Mouse (Mus musculus) gastrocnemius, postnatal 36 days (tissue): ENCODE measurements around the gene Ell. TPM values are rescaled to one million over a fixed set of nuclear protein-coding genes. Genes with fewer than 3 reads are reported as not detected.
A peak's percentile ranks its signal among the peaks of the same experiment; 100 is the strongest.

Experiments
- DNase-seq, 2 experiments: peaks; one replicate each; pipeline ENCODE4 v3.0.0; 2022
- intact Hi-C: fragments of 180-260 bp; cut with DNase I; formaldehyde crosslinking; loops from one replicate; pipeline ENCODE4 v1.15.1; 2025
- long read RNA-seq, 2 experiments: library from polyadenylated mRNA; stranded (forward); transcript quantifications; one replicate each; pipeline ENCODE4 v2.0.0; 2021
- total RNA-seq, 2 experiments: library from RNA; stranded (reverse); gene quantifications; 2 replicates each; pipeline ENCODE4 v1.2.3; 2021

The Ell gene
- total RNA-seq: 10 to 100 TPM in 1 of 2 experiments, 1 to 10 TPM in 1; 9.6 to 10.5 TPM
- long read RNA-seq, experiment 1, partial matches to known transcripts: 0 of 4 reads
- long read RNA-seq, experiment 1, other reads (novel, unspliced or antisense): 1 of 4 reads
- long read RNA-seq, experiment 2, transcript Ell-201 (12 exons, 3,072 nt): major isoform, 8 of 12 reads
- long read RNA-seq, experiment 2, partial matches to known transcripts: 1 of 12 reads
- long read RNA-seq, experiment 2, other reads (novel, unspliced or antisense): 3 of 12 reads

DNA sequence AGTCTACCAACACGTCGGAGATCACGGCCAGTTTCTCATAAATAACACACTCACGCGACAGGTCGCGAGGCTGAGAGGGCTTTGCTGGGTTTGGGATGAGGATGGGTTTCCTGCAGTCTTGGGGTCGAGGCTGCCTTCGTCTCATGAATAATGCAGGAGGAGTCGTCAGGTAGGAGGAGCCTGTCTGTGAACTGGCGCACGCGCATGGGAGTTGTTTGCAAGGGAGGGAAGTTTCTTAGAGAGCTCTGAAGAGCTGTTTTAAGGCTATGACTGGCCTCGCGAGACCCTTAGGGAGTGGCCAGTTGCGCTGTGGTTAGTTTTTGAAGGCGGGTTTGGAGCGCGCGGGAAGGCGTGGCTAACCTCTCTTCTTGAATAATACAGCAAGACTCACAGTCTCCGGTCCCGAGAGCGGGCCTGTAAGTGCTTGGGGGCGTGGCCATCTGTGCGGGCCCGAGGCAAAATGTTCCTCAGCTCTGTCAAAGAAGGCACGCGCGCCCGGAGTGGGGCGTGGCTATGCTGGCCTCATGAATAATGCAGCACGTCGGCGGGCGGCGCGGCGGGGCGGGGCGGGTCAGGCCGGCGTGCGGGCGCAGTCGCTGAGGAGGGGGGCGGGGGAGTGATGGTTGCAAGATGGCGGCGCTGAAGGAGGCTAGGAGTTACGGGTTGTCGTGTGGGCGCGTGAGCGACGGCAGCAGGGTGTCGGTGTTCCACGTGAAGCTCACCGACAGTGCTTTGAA is at the start of gene Ell:
TSS of gene Ell (plus strand) at position 381 of the 737 bp plus-strand sequence.
- intact Hi-C loops: no loop called here
- DNase-seq: peak; percentile 99 to 100

DNA sequence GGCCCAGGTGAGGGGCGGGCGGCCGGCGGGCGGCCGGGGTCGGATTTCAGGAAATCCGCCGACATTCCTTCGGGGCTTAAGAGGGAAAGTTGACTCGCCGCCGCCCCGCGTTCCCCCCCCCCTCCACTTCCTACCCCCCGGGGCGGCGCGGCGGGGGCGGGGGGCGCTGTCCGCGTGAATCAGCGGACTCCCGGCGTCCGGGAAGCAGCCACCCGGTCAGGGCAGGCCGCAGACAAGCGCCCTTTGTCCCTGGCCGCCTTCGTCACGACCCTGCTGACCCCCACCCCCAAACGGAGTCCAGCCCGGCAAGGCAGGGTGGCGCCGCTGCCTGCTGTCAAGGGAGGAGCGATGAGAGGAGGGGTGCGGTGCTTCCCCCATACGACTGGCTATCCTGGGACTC is 49.7 kb upstream of the Ell start:
- intact Hi-C loops: no loop called here
- no peak for DNase-seq

DNA sequence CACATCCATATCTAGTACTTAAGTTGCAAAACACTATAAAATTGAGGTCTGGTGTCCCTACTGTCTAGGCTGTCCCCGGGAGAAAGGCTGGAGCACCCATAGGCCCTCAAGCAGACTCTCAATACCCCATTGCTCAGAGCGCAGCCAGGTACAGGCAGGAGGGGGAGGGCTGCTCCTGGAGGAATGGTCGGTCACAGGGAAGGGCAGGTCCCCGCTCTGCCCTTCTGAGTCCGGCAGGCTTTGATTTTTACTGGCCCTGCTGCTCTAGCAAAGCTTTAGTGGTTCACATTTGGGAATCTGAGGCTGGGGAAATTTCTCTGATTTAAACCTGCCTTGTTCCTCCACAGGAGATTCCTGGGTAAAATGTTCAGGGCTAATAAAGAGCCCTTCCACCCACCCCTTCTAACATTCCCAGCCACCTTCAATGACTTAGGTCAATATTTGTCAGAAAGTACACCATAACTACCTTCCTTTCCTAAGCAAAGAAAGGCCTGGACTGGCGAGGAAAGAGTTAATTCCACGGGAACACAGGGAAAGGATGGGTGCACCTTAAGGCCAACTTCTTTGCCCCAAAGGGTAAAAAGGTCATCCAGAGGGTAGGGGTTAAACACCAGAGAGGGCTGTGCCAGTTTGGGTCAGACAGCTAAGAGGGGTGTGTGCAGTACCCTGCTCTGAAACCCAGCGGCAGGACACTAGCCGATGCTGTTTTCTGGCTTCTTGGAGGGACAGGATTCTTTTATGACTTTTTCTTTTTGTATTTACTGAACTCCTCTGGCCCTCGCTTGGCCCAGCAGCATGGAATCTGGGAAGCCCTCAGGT is 49.0 kb upstream of the Ell start:
- intact Hi-C loops: no loop called here

DNA sequence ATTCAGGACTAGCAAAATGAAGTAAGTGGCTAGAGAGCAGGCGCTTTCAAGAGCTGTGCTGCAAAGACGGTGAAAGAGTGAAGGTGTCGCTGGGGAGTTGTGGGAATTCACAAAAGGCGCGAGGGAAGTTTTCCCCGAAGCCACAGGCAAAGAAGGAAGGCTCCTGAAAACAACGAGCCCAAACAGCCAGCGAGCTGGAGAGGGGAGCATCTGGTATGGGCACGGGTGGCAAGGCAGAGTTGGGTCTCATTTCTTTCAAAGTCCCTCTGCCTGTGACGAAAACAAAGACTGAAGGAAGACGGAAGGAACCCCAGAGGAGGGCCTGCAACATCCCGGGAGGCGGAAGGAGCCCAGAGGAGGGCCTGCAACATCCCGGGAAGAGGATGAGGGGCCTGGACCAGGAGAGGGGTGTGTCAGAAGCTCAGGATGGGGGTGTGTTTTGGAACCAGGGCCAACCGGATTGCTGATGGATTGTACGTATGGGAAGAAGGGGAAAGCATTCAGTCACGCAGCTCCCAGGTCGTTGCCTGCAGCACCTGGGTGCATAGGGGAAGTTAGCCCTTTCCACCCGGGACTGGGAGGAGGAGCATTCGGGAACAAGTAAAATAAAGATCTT is 48.3 kb upstream of the Ell start:
- DNase-seq: no peak
- intact Hi-C loops: no loop called here

More for the DNA sequence above, 49.0 kb upstream of the Ell start:
- DNase-seq: no peak

DNA sequence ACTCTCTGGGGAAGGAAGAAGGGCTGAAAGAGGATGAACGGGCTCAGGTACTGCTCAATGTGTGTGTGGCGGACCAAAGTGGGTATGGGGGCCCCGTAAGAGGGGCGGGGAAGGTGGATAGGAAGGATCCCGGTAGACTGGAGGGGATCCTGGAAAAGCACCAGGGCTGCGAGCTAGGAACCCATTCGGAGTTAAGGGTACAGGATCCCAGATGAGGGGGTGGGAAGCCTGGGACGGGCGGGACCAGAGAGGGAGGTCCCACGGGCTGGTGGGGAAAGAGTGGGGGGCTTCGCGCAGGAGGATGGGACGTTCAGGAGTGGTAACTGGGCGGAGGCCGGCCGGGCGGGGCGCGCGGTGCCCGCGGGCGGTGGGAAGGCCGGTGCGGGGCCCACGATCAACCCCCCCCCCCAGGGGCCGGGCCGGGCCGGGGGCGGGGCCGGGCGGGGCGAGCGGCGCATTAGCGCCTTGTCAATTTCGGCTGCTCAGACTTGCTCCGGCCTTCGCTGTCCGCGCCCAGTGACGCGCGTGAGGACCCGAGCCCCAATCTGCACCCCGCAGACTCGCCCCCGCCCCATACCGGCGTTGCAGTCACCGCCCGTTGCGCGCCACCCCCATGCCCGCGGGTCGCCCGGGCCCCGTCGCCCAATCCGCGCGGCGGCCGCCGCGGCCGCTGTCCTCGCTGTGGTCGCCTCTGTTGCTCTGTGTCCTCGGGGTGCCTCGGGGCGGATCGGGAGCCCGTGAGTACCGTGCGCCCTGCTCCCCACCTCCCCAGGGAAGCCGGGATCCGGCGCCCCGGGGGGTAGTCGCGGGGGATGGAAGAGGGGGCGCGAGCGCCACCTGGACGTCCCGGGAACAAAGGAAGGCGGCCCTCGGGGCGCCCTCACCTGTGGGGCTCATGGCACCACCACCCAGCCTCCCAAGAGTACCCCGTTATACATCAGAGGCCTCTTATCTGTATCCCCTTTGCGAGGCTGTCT is 46.3 kb upstream of the Ell start, which contains the start of gene Crlf1:
TSS of gene Crlf1 (plus strand) at position 495 of the 977 bp plus-strand sequence.
- intact Hi-C loops: no loop called here
- DNase-seq: no peak

DNA sequence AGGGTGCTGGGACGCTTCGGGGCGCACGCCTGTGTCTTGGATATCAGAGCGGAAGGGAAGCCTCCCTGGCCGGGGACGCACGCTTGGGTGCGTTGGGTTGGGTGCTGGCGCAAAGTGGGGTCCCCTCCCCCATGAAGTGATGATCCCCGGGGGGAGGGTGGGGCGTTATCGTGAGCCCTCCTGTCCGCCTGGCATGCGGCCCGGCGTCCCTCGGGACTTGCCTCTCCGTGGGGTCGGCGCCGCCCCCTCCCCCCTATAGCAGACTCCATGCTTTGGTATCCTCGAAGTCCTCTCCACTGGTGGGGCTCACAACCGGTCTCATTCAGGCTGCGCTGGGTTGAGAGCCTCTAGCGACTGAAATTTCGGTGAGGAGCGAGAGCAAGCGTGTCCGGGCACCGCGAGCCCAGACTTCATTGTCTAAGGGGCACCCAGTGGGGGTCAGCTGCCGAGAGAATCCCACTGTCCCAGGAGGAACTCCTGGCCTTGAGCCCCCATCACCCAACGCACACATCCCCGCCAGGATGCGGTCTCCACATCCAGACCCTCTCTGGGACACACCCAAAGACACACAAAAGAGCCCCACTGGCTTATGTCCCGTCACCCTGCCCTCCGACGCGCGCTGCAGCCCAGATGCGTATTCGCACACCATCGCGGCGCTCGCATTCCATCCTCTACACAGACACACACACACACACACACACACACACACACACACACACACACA is 45.4 kb upstream of the Ell start:
- intact Hi-C loops: no loop called here
- DNase-seq: no peak

DNA sequence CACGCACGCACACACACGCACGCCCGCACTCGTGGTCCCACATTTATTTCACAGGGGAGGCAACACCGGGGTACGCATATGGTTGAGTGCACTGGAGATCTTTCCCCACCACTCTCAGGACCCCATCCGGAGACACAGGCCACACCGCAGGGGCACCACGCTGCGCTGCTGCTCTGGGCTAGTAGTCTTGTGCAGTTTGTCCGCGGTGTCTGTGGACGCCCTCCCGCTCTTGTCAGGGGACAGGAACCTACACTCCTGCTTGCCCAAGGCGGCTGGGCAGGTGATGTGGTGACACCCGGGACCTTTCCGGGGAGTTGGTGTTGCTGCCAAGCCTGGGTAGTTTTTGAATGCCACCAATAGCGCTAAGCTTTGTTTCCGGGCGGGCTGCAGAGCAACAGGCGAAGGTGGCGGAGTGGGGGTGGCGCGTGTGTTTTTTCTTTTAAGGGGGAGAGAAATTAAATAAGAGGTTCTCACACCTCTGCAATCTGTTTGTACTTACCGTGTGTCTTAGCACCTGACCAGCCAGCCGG is 44.8 kb upstream of the Ell start:
- no peak for DNase-seq
- intact Hi-C loops: no loop called here

DNA sequence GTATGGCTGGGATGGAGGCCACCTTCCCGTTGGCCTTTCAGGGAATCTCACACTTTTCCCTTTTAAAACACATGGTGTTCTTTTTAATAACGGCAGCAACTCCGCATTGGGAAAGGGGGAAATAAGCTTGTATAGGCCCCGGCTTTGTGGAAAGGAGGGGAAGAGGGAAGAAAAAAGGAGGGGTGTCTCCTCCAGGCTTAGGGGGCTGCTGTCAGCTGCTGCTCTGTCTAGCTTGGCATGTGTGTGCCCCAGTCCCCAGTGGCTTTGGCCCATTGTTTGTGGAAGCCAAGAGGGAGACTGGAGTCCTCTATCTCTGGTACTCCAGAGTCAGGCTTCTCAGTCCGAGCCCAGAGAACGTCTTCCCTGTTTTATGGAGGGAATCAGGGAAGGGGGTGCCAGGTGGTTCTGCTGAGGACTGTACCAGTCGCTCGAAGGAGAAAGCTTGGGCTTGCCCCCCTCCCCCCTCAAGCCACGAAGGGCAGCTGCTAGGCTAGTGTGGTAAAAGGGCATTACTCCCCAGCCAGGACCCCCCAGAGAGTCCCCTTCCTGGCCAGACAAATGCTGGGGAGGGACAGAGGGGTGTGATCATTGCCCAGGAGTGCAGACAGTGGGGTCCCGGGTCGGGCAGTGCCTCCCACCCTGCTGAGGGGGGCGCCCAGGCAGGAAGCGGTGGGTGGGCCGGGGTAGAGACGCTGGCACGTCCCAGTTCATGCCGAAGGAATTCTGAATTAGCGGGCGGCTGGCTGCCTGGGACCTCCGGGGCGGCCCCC is 44.1 kb upstream of the Ell start:
- DNase-seq: no peak
- intact Hi-C loops: no loop called here

DNA sequence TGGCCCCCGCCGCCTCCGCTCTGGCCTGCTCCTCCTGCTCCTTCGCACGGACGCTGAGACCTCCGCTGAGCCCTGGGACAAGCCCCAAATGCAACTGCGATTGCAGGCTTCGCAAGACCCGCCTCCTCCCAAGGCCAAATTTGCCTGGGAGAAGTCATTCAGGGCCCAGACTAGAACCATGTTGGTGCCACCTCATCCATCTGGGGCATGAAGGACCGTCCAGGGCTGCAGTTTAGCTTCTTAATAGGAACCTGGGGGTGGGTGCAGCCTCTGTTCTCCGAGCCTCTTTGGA is 43.5 kb upstream of the Ell start:
- intact Hi-C loops: no loop called here
- no peak for DNase-seq

DNA sequence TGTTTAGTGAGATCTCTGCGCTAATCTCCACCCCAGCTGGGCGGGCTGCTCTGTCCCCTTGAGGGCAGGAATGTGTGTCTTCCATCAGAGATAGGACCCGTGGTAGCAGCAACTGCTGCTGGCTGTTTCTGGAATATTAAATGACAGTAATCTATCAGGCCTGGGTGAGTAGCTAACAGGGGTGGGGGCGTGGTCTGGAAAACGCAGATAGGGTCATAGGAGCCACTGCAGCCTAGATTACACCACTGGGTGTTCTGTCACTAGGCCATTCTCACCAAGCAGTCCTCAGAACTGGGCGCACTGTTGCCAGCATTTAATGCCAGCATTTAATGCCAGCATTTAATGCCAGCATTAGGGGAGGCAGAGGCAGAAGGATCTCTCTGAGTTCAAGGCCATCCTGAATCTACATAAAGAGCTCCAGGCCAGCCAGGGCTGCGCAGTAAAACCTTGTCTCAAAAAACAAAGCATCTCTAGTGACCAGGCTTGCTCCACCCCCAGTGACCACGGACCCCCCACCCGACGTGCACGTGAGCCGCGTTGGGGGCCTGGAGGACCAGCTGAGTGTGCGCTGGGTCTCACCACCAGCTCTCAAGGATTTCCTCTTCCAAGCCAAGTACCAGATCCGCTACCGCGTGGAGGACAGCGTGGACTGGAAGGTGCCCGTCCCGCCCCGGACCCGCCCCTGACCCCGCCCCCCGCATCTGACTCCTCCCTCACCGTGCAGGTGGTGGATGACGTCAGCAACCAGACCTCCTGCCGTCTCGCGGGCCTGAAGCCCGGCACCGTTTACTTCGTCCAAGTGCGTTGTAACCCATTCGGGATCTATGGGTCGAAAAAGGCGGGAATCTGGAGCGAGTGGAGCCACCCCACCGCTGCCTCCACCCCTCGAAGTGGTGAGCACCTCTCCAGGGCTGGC is 38.6 kb upstream of the Ell start:
- intact Hi-C loops: no loop called here
- no peak for DNase-seq

DNA sequence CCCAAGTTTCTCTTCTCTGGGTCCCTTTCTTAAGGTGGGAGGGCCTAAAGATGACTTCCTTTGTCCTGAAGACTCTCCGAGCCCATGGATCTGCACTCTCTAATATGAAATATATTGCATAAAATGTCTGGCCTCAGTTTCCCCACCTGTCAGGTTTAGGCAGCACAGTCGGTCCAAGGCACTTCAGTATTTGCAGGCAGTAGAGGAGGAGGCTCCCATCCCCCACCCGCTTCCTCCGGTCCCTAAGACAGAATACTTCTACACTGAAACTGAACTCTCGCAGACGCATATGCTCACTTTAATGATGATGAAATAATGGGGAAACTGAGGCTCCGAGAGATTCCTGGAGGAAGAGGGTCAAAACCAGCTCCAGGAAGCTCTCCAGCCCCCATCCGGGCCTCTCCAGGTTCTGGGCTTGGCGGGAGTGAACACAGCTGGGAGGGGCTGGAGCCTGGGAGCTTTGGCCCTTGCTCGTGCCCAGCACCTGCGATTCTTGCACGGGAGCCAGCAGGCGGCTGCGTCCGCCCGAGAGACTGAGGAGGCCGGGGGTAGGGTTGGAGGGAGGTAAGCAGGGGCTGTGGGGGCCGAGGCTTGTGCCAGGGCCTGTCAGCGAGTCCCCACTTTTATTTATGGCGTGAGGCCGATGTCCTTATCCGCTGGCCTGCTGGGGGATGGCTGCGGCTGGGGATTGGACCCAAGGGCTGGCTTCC is 37.3 kb upstream of the Ell start:
- peak; percentile 53 to 66 for DNase-seq
- intact Hi-C loops: no loop called here

DNA sequence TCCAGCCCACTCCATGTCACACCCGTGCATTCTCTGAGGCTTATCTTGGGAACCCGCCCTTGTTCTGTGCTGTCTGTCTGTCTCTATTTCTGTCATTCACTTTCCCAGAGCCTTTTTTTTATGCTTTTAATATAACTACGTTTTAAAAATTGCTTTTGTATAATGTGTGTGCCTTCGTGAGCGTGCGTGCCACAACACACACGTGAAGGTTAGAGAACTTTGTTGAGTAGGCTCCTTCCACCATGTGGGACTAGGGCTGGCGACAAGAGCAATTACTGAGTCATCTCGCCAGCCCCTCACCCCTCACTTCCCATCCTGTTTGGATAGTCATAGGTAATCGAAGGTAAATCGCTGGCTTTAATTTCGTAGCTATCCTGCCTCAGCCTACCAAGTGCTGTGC is 36.7 kb upstream of the Ell start:
- intact Hi-C loops: no loop called here
- DNase-seq: no peak

DNA sequence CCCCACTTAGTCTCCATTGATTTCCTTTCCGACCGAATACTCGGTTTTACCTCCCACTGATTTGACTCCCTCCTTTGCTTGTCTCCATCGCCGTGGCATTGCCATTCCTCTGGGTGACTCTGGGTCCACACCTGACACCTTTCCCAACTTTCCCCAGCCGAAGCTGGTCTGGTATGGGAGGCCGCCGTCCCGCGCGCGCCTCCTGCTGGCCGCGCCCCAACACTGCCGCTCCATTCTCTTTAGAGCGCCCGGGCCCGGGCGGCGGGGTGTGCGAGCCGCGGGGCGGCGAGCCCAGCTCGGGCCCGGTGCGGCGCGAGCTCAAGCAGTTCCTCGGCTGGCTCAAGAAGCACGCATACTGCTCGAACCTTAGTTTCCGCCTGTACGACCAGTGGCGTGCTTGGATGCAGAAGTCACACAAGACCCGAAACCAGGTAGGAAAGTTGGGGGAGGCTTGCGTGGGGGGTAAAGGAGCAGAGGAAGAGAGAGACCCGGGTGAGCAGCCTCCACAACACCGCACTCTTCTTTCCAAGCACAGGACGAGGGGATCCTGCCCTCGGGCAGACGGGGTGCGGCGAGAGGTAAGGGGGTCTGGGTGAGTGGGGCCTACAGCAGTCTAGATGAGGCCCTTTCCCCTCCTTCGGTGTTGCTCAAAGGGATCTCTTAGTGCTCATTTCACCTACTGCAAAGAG is 36.1 kb upstream of the Ell start:
- intact Hi-C loops: loop anchor here (1.0 kb wide), 1 partner anchor 120 kb away; no protein-coding TSS in a partner anchor
- peak; percentile 69 to 71 for DNase-seq

DNA sequence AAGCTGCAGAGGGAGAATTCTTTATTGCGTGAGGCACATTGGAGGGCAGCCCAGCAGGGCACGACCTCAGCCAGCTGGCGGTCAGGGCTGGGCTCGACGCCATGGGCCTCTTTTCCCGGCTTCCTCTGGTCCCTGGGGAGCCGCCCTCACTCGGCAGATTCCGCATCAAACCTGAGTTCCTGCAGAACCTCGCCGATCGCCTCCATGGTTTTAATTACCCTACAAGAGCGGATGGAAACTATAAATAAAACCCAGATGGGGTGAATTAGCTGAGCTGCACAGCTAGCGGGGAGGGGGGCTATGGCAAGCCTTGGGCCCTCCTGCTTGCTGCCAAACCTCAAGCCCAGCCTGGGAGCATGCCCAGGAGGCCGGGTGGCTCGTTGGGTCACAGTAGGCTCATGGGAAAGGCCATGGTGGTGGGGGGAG is 35.0 kb upstream of the Ell start:
- DNase-seq: peak; percentile 73
- intact Hi-C loops: loop anchor here (2.0 kb wide), 1 partner anchor 88 kb away; no protein-coding TSS in a partner anchor

DNA sequence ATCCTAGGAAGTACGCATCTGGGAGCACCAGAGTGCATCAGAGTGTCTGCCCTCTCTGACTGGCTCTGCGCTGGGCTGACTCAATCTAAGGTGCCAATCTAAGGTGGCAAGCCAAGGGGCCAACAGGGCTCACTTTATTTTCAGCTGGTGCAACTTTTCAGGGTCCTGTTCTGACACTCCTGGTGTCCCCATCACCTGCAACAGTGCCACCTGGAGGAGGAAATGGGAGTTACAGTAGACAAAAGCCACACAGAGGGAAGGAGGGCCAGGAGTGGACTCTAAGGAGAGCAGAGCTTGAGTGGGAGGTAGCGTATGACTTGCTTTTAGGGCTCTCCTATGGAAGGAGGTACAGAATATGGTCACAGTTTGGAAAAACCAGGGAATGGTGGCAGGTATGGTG is 34.4 kb upstream of the Ell start:
- DNase-seq: peak; percentile 58 to 78
- intact Hi-C loops: loop anchor here (2.0 kb wide), 1 partner anchor 88 kb away; no protein-coding TSS in a partner anchor
